Mouse (Mus musculus) liver, postnatal 0 days (tissue): ENCODE results near the gene Scyl1.

Experiments used
- CTCF ChIP-seq: sonication (generic); IDR thresholded peaks from 2 replicates; pipeline ENCODE4 v1.5.1; 2016; ENCODE audit warnings: antibody characterized with exemption, low read depth
- EP300 ChIP-seq: IDR thresholded peaks from 2 replicates; pipeline ENCODE4 v1.6.1; 2016; ENCODE audit warnings: antibody characterized with exemption, low read depth, mild to moderate bottlenecking

DNA sequence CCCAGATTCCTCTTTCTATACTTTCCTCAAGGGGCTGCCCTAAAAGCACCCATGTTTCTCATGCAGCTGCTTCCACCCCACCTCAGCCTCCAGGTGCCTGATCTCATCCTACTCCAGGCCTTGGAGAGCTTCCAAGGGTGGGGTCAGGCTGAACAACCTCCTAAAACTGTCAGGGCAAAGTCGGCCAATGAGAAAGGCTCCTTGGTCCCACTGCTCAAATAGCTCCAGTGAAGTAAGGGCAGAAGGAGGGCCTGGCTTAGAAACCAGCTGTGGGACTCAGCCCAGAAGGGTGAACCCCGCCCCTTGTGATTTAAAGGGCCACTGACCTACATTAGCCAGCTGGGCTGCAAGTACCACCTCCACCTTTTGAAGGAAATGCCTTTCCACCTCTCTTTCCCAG is 57.5 kb downstream of the Scyl1 start:
- no peak for TF ChIP-seq CTCF
- TF ChIP-seq EP300, result no peak
